Mouse (Mus musculus) MEL-GATA-1-ER (cell line): ENCODE data around the gene Tmem107.

Experiments
- DNase-seq: peaks from one replicate; pipeline ENCODE4 v3.0.0-alpha.2; 2012; ENCODE audit warnings: low read depth; ENCODE audit errors: extremely low read depth

Tmem107 gene

GRCm38 (mm10) chr11:69070590-69071222 lies at the start of gene Tmem107:
Gene Tmem107 (plus strand): TSS chr11:69070806.
- DNase-seq = peak; percentile 93

- no peak for DNase-seq
Observed at GRCm38 (mm10) chr11:69026562-69026961, 44.0 kb upstream of the Tmem107 start.

- no peak for DNase-seq
Observed at GRCm38 (mm10) chr11:69028805-69029204, 41.8 kb upstream of the Tmem107 start.

- no peak for DNase-seq
Observed at GRCm38 (mm10) chr11:69033552-69033951, 37.1 kb upstream of the Tmem107 start.

GRCm38 (mm10) chr11:69034585-69034984 lies 36.0 kb upstream of the Tmem107 start:
- no peak for DNase-seq

GRCm38 (mm10) chr11:69035411-69035810 lies 35.2 kb upstream of the Tmem107 start:
- no peak for DNase-seq

- peak; percentile 89 for DNase-seq
Observed at GRCm38 (mm10) chr11:69035849-69036248, 34.8 kb upstream of the Tmem107 start.

- no peak for DNase-seq
Observed at GRCm38 (mm10) chr11:69036486-69037230, 33.9 kb upstream of the Tmem107 start.

GRCm38 (mm10) chr11:69037231-69038061 lies 33.2 kb upstream of the Tmem107 start:
- DNase-seq = peak; percentile 78

GRCm38 (mm10) chr11:69038173-69038572 lies 32.4 kb upstream of the Tmem107 start:
- DNase-seq = no peak

GRCm38 (mm10) chr11:69045531-69046394 lies 24.8 kb upstream of the Tmem107 start, which contains the start of gene Aurkb:
Gene Aurkb (plus strand): TSS chr11:69045647.
- DNase-seq = peak; percentile 90

- DNase-seq = peak; percentile 11
Observed at GRCm38 (mm10) chr11:69046395-69046774, 24.2 kb upstream of the Tmem107 start.

GRCm38 (mm10) chr11:69047592-69047991 lies 23.0 kb upstream of the Tmem107 start:
- no peak for DNase-seq

GRCm38 (mm10) chr11:69048151-69048550 lies 22.5 kb upstream of the Tmem107 start:
- DNase-seq = no peak

- DNase-seq = no peak
Observed at GRCm38 (mm10) chr11:69050748-69051147, 19.9 kb upstream of the Tmem107 start.

- DNase-seq = no peak
Observed at GRCm38 (mm10) chr11:69051771-69052170, 18.8 kb upstream of the Tmem107 start.

- DNase-seq = no peak
Observed at GRCm38 (mm10) chr11:69052824-69053421, 17.7 kb upstream of the Tmem107 start.

GRCm38 (mm10) chr11:69053848-69054247 lies 16.8 kb upstream of the Tmem107 start:
- DNase-seq = no peak

- no peak for DNase-seq
Observed at GRCm38 (mm10) chr11:69058265-69058664, 12.3 kb upstream of the Tmem107 start.

GRCm38 (mm10) chr11:69058729-69059356 lies 11.8 kb upstream of the Tmem107 start:
- DNase-seq = no peak
